Mouse (Mus musculus): ENCODE data around the gene Ccdc142.

- TF ChIP-seq ZNF384 (IDR thresholded peaks at IDR 0.05; ENCODE audit: low read depth, low read length) (no peak), HCFC1 (IDR thresholded peaks at IDR 0.05; ENCODE audit: borderline replicate concordance, insufficient read depth, low read length) (no peak), MAFK (IDR thresholded peaks at IDR 0.05; ENCODE audit: insufficient read depth, low read depth, low read length) (no peak), ZC3H11A (IDR thresholded peaks at IDR 0.05; ENCODE audit: borderline replicate concordance, low read depth, low read length) (no peak)
Observed at GRCm38 (mm10) chr6:83058725-83059124, 42.7 kb upstream of the Ccdc142 start.
